Mouse (Mus musculus) Muller cell, postnatal 12 days (primary cell): Measurements from ENCODE around the gene Gfra1.

Source experiments
- DNase-seq: peaks from one replicate; pipeline ENCODE4 v3.0.0-alpha.2; 2015; ENCODE audit errors: inconsistent ontology term

The Gfra1 gene

GRCm38 (mm10) chr19:58455496-58456061, at the start of gene Gfra1:
TSS of gene Gfra1 (minus strand) at chr19:58455909.
- peak; percentile 80 for DNase-seq

GRCm38 (mm10) chr19:58500049-58500448, 44.3 kb upstream of the Gfra1 start:
- DNase-seq = no peak

- DNase-seq = peak; percentile 37
Observed at GRCm38 (mm10) chr19:58499420-58499966, 43.8 kb upstream of the Gfra1 start.

- DNase-seq = no peak
Observed at GRCm38 (mm10) chr19:58497106-58497505, 41.4 kb upstream of the Gfra1 start.

GRCm38 (mm10) chr19:58486686-58487085, 31.0 kb upstream of the Gfra1 start:
- DNase-seq = no peak

GRCm38 (mm10) chr19:58482373-58482977, 26.8 kb upstream of the Gfra1 start:
- no peak for DNase-seq

- no peak for DNase-seq
Observed at GRCm38 (mm10) chr19:58474251-58474650, 18.5 kb upstream of the Gfra1 start.

GRCm38 (mm10) chr19:58469421-58469820, 13.7 kb upstream of the Gfra1 start:
- DNase-seq = peak; percentile 60

- no peak for DNase-seq
Observed at GRCm38 (mm10) chr19:58468331-58468730, 12.6 kb upstream of the Gfra1 start.

- no peak for DNase-seq
Observed at GRCm38 (mm10) chr19:58463755-58464154, 8.0 kb upstream of the Gfra1 start.

- no peak for DNase-seq
Observed at GRCm38 (mm10) chr19:58460361-58461022, 4.8 kb upstream of the Gfra1 start.

GRCm38 (mm10) chr19:58456491-58457061, 867 bp upstream of the Gfra1 start:
- DNase-seq = peak; percentile 7

- no peak for DNase-seq
Observed at GRCm38 (mm10) chr19:58455061-58455495, 631 bp downstream of the Gfra1 start.

- DNase-seq = peak; percentile 55
Observed at GRCm38 (mm10) chr19:58454261-58455060, 1.2 kb downstream of the Gfra1 start.

GRCm38 (mm10) chr19:58453581-58453980, 2.1 kb downstream of the Gfra1 start:
- DNase-seq = peak; percentile 32

GRCm38 (mm10) chr19:58452941-58453551, 2.7 kb downstream of the Gfra1 start:
- DNase-seq = peak; percentile 38

GRCm38 (mm10) chr19:58452178-58452819, 3.4 kb downstream of the Gfra1 start:
- DNase-seq = no peak

- no peak for DNase-seq
Observed at GRCm38 (mm10) chr19:58451323-58451722, 4.4 kb downstream of the Gfra1 start.

- peak; percentile 55 for DNase-seq
Observed at GRCm38 (mm10) chr19:58450716-58451115, 5.0 kb downstream of the Gfra1 start.
